Mouse (Mus musculus) cerebellum, postnatal 36 days (tissue): Measurements from ENCODE around the gene Ccrl2.

Experiments used
- DNase-seq, 2 experiments: peaks; one replicate each; pipeline ENCODE4 v3.0.0; 2021 to 2022; ENCODE audit warnings: mixed read lengths in 2 of 2

The Ccrl2 gene

DNA sequence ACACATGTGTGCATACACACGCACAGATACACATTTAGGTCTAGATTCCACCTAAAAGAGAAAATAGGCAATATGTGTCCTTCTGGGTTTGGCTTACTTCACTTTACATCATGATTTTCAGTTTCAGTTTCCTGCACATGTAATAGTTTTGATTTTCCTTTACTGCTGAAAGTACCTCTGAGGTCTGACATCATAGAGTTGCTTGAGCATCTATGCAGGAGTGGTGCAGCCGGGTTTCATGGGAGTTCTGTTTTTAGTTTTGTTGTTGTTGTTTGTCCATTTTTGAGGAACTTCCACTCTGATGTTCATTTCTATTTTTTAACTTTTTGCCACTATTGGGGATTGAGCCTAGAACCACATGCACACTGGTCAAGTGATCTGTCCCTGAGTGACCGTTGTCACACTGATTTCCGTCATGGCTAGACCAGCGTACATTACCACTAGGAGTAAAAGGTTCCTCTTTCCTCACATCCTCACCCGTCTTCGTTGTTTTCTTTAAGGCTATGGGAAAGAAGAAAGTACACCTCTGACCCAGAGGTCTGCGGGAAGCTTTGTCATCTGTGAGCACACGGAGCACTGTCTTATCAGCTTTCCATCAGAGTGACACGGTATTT is 1.7 kb upstream of the Ccrl2 start:
- no peak for DNase-seq

DNA sequence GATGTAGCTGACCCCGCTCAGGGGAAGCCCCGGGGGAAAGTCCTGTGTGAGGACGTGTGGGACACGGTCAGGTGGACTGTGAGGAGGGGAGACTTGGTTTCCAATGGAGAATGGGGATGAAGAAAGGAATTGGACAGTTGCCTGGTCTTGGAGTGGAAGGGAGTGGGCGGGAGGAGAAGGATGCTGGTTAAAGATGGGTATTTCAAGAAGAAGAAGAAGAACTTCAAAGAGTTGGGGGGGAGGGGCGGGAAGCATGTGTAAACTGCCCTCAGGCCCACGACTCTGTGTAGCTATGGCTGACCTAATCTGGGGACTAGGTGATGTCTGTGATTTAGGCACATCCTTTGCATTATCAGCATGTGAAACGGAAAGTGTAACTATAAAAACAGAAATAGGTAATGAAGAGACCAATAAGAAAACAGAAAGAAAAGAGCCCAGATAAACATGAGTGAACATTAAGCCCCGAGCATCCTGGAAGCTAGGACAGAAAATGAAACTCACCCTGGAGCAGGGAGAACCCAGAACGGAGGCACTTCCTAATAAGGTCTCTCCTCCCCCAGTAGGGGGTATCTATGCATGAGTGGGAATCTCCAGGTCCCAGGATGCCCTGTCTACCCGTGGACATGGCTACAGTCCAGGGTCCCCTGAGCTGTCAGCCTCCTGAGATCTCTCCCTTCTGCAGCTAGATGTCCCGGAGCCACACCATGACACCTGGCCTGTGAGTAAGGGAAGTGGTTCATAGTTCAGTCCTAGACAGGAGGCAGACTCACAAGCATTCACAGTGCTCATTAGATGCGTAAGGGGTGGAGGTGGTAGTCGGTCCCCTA is 438 bp upstream of the Ccrl2 start:
- no peak for DNase-seq

DNA sequence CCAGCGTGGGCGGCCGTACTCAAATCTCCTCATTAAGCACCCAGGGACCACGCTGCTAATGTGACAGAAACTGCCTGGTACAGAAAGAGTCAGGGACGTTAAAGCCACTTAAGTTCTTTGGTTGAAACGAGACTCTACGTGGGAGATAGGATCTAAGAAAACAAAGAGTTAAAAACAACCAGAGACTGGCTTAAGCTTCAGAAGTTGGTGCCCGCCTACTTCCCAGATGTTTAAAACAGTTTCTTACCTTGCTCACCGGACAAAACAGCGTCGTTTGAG is 861 bp downstream of the Ccrl2 start:
- no peak for DNase-seq

DNA sequence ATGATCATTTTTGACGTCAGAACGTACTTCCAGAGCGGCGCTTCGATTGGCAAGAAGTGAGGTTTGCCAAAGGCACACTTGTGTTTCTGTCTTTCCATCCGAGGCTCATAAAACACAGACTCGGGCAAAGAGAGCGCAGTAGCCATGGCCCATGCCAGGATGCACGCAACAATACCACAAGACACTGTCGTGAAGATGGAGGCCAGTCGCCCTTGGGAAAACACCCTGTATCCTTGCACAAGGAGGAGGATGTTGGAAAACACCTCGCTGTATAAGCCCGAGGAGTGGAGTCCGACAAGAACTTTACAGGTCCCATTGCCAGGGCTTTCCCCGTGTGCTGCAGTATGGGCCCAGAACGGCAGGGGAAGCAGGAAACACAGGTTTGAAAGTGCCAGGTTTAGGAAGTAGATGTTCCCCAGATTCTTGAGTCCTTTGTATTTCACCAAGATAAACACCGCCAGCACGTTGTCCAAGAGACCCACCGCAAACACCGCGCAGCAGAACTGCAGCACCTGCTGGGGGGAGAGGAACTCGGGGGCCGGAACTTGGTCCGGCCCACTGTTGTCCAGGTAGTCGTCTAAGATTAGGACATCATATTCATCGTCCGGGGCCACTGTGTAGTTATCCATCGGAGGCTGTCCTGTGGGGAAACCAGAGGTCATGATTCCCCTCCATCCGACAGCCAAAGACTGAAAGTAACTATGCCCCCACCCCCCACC is 1.4 kb downstream of the Ccrl2 start:
- DNase-seq = no peak

DNA sequence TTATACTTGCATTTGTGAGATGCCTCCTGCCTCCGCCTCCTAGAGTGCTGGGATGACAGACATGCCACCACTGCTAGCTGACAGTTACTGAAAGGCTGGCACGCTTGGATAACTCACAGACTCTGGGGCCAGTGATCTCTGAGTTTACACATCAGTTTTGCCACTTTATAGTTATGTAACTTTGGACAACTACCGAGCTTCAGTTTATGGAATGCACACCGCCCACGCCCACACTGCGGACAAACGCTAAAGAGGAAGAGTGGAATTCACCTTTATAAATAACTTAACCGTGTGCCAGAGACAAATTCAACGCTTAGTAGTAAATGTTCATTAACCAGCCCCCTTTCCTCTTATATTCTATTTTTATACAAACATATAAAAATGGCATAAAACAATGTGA is 2.4 kb downstream of the Ccrl2 start:
- DNase-seq = no peak

DNA sequence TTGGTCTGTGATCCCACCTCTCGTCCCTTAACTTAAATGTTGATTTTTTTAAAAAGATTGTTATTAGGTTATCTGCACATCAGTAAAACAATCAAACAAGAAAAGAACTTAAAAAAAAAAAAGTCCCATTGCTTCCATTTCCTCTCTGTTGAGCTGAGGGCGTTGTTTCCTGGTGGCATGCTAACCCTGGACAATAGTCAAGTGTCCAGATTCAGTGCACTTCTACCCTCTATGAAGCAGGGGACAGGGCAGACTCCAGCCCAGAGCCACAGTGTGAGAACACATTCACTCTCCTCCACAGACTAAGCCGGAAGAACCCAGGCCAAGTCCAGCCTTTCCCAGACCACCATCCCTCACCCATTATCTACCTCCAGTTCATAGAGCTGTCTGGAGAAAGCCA is 8.9 kb downstream of the Ccrl2 start:
- no peak for DNase-seq

DNA sequence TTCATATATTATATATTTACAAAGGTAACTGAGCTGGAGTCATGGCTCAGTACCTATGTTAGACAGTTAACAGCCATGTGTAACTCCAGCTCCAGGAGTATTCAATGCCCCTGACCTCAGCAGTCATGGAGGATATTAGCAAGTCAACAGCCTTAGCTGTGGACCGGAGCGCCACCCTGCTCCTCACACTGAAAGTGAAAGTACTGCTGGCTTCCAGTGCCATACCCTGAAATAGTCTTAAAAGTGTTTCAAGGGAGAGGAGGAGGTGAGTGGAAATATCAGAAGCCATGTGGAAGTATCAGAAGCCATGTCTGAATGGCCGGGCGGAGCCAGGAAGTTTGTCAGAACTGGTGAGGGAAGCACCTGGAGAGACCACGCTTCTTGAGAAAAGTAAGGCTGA is 10.1 kb downstream of the Ccrl2 start:
- DNase-seq = no peak

DNA sequence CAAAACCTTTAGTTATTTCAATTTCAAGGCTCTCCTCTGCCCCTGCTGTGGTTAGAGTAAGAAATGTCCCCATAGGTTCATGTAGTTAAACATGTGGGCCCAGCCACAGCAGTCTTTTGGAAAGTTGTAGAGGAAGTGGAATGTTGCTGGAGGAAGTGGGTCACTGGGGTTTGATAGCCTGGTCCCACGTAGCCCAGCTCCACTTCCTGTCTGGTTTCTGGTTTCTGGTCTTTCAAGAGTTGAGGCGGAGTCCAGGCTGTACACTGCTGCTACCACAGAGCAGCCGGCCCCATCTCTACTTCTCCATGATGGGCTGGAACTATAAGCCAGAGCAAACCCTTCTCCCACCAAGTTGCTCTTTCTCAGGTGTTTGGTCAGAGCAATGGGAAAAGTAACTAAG is 11.1 kb downstream of the Ccrl2 start:
- no peak for DNase-seq

DNA sequence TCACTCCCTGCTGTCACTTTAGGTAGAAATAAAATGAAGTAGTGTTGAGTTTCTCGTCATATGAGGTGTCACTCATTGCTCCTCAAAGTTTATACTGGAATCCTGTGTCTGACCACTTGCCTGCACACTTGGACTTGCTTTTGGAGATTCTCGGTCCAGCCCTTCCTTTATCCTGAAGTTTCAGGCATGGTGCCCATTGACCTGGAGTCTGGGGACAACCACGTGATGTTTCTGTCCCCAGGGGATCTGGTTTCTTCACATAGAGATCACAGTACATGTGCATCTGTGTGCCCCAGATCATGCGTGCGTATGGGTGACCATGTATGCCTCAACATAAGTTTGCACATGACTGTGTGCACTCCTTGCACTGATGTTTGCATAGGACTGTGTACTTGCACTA is 15.1 kb downstream of the Ccrl2 start:
- no peak for DNase-seq

DNA sequence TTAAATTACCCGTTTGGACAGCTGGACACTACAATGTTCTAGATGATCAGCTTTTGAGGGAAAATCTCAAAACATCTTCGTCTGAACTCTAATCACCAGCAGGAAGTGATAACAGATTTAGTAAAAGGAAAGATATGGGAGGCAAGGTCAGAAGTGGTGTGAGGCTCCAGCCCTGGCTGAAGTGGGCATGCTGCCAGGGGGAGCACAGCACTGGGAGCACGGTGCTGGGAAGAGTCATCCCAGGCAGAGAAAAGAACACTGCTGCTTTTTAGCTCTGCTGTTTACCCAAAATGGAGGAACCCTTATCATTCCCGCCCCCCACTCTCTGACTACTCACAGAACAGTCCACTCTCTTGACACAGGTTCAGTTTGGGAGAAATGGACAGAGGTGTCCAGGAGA is 17.4 kb downstream of the Ccrl2 start:
- no peak for DNase-seq

DNA sequence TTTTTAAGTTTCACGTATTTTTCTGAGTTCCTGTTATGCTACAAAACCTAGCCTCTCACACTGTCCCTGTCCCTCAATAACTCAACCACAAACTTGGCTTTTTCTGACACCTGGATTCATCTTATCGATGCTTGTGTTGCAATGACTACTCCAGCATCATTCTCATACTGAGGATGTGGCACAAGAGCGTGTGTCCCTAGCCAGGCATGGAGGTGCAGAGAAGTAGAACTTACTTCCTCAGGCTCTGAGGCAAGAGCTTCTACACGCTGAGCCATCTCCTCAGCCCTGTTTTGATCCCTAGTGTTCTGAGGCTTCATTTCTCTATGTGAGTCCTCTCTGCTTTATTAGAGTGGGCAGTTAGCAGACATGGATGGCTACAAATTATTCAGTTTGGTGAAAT is 23.6 kb downstream of the Ccrl2 start:
- DNase-seq = no peak

DNA sequence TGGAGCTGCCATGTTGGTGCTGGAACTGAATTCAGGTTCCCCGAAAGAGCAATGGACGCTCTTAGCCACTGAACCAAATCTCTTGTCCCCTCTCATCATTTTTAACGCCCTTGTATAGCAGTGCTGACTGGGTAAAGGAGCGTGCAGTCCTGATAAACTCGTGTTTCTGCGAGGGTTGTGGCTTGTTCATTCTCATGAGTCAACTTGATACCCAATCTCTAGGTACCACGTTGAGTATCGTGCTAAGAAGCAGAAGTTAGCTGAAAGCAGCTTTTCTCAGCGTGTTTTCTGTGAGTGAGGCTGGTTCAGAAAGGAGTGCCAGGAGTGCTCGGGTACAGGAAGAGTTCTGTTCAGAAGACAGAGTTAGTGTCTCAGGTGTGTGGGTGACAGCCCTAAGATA is 30.5 kb downstream of the Ccrl2 start:
- DNase-seq = no peak

DNA sequence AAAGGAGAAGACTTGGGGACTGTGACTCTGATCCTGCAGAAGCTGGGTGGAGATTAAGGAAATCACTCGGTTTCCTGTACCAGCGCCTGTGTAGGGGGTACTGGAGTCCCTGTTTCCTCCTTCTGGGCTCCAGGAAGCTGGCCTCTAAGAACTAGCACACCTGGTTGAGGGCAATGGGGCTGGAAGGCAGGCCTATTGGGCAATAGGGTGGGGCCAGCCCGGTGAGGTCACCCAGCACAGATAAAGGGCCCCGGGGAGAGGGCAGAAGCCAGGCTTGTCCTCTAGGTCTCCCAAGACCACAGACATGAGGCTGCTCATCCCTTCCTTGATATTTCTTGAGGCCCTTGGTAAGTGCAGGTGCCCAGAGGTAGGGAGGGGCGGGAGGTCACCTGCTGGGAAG is 38.3 kb downstream of the Ccrl2 start, which contains the start of gene Ltf:
TSS of gene Ltf (plus strand) at position 250 of the 400 bp plus-strand sequence.
- DNase-seq = no peak

DNA sequence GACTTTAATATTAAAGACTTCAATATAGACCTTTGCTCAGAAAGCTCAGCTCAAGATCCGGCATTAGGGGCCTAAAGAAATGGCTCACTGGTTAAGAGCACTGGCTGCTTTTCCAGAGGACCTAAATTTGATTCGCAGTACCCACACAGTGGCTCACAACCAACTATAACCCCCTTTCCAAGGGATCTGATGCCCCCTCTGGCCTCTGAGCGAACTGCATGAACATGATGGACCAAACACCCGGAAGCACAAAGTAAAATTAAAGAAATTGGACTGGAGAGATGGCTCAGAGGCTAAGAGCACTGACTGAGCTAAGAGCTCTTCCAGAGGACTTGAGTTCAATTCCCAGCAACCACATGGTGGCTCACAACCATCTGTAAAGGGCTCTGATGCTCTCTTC is 41.7 kb downstream of the Ccrl2 start:
- DNase-seq = no peak

DNA sequence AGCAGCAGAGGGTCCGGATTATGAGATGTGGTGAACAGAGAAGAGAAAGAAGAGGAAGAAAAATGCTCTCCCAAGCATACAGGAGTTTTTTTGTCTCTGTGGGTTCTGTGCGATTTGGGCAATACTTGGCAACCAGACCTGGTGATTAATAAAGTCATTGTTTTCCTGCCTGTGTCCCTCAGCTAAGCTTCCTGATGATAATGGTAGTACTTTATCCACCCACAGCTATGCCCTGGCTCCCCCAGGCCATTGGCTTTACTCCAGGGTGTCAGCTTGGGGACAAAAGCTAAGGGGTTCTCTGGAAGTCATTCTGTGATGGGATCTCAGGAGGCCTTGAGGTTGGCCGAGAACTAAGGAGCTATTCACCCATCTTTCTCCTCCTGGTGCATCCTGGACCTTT is 45.3 kb downstream of the Ccrl2 start:
- DNase-seq = no peak

DNA sequence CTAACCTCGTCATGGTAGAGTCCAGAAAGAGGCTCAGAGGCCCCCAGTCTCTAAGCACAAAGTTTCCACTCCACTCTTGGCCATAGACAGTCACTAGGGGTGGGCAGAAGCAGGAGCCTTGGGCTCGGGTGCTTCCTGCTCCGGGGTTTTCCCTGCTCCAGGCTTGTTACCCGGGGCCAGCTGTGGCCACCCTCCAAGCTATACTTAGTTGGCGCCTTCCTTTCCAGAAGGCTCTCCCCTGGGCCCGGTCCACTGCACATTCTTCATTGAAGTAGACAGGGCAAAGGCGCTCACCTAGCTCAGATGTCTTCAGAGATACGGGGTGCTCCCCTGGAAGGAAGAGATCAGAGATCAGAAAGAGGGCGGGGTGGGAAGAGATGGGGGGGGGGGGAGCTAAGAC is 45.8 kb downstream of the Ccrl2 start:
- no peak for DNase-seq

DNA sequence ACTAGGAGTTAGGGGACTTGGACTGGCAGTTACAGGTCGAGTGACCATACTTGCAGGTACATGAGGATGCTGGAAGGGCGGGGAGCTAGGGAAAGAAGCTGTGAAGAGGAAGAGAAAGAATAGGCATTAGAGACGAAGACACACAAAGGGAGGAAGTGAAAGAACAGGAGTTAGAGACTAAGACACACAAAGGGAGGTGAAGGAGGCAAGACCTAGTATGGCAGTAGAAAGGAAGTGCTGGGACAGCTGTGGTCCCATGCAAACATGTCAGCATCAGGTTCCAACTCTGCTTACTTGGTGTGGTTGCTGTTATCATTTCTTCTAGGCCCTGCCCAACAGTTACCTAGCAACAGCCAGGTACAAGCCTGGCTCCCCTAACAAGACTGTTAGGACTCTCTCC is 47.6 kb downstream of the Ccrl2 start:
- DNase-seq = no peak

DNA sequence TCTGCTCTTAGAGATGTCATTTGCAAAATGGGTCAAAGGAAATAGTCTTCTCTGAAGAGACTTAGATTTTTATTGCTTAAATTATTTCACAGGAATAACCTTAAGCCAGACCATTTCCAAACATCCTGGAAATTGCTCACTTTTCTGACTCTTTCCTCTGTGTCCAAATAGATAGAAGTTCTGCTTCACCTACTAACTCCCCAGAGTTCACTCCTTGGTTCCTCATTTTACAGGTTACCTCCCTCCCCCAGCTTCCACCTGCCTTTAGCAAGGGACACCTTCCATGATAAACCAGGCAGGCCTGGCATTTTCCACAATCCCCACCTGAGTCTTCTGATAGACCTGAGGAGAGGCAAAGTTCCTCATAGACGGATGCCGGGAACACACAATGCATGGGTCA is 50.8 kb downstream of the Ccrl2 start:
- DNase-seq = no peak
